Mouse (Mus musculus): ENCODE measurements around the gene Slc38a6. TPM values are rescaled to one million over a fixed set of nuclear protein-coding genes. Genes with fewer than 3 reads are reported as not detected.

Slc38a6 gene
- total RNA-seq (2021): 10 to 100 TPM; 13.8 to 16.8 TPM

GRCm38 (mm10) chr12:73286287-73287092 lies at the start of gene Slc38a6, which contains the start of gene Trmt5:
Slc38a6 (plus strand) TSS chr12:73286779.
Trmt5 (minus strand) TSS chr12:73286710.
- DNase-seq: peak; percentile 88 to 91

- peak; percentile 33 to 56 for DNase-seq
Measured at GRCm38 (mm10) chr12:73241960-73242359, 44.6 kb upstream of the Slc38a6 start.

DNA sequence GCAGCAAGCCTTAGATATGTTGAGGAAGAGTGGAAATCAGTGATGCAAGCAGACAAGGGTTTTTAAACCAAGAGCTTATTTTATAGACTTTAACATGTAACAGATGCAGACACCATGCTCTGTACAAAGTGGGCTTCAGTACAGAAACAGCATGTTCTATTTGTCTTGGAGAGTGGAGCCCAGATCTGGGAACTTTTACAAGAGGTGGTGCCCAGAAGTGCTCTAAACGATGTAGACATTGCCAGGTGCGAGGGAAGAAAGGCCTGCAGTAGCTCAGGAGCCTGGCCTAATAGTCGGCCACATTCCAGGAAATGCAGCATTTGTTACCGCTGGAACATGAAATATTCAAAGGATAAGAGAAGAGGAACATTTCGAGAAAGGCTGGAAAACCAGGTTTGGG lies 40.9 kb upstream of the Slc38a6 start:
- no peak for DNase-seq

DNA sequence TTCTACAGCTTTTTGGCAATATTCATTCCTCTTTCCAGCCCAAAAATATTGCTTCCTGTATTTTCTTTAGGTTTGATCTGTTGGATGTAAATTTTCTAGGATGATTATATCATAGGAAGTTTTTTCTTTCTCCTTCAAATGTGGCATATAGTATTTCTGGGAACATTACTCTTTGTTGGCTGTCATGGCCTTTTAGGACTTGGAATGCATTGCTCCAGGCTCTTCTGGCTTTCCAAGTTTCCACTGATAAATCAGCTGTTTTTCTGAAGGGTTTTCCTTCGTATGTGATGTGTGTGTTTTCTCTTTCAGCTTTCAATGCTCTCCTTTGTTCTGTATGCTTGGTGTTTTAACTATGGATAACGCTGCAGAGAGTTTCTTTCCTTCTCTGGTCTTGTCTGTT lies 31.6 kb upstream of the Slc38a6 start:
- DNase-seq: no peak

DNA sequence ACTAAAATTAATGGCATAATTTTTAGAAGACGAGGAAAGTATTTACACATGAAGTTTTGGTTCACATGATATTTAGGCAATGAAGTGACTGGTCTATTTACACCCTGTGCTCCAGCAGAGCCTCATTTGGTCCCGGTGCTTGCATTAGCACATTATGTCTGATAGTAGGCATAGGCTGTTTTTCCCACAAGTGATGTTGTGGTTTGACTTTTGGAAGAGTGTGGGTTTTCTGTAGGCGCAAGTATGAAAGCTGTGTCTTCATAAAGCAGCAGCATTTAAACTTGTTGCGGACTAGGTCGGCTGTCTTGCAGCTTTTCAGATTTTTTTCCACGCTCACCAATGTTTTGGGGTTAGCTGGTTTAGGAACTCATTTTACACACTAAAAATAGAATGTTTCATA lies 27.3 kb upstream of the Slc38a6 start:
- DNase-seq: no peak

GRCm38 (mm10) chr12:73260339-73260738 lies 26.2 kb upstream of the Slc38a6 start:
- DNase-seq: no peak

GRCm38 (mm10) chr12:73265381-73265978 lies 21.1 kb upstream of the Slc38a6 start:
- DNase-seq: no peak

DNA sequence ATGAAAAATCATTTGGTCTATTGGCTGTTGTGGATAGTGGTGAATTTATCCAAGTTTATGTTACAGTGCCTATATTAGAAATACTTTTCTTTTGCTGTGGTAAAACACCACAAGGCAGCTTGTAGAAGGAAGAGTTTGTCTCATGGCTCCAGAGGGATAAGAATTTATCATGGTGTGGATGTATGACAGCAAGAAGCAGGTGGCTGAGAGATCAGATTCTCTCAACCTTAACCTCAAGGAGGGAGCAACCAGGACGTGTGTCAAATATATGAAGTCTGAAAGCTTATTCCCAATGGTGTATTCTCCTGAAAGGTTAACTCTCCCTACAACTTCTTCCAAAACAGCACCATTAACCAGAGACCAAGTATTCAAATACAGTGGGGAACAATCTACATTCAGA lies 20.0 kb upstream of the Slc38a6 start:
- no peak for DNase-seq

DNA sequence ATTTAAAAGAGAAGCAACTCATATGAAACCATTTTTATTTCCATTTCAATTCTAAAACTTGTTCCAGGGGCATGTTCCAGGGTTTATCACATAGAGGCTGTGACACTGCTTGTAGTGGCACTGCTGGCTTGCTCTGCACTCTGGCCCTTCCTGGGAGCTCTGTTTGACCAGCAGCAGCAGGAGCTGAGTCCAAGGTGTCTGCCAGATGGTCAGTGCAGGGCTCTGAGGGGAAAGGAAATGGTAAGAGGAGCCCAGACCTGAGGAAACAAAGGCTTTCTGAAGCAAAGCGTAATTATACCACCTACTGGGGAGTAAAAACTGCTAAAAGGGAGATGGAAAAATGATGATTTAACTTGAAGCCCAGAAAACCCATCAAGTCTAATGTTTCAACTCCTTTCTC lies 18.1 kb upstream of the Slc38a6 start:
- no peak for DNase-seq

- DNase-seq: no peak
Measured at GRCm38 (mm10) chr12:73269531-73269930, 17.0 kb upstream of the Slc38a6 start.

DNA sequence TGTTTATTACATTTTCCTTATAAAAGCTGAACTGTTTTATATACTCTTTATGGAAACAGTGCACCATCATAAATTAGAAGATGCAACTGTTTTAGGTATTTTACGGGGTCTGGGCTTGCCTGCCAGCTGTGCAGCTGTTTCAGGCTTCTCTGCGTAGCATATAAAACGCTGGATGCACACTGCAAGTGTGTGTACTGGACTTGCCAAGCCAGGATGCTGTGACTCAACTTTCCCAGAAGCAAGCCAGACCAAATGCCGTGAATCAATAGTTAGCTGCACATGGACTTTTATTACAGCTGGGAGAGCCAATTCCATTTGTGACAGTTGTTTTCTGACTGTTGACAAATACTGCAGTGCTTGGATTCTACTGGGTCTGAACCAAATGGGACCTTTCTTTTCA lies 16.6 kb upstream of the Slc38a6 start:
- no peak for DNase-seq

DNA sequence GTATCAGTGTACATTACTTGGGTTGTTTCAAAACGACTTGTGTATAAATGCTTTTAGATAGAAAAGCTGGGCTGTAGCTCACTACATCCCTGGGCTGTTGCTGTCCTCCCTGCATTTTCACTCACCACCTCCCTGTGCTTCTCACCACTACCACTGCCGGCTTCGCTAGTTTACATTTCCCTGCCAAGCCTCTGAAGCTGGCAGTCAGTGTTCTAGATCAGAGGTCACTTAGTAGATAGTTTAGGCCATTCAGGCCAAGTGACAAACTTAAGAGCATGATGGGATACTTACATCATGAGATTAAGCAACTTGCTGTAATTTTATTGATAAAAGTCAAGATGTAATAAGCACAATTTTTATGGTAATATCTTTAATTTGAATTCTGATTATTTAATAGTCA lies 11.7 kb upstream of the Slc38a6 start:
- no peak for DNase-seq

DNA sequence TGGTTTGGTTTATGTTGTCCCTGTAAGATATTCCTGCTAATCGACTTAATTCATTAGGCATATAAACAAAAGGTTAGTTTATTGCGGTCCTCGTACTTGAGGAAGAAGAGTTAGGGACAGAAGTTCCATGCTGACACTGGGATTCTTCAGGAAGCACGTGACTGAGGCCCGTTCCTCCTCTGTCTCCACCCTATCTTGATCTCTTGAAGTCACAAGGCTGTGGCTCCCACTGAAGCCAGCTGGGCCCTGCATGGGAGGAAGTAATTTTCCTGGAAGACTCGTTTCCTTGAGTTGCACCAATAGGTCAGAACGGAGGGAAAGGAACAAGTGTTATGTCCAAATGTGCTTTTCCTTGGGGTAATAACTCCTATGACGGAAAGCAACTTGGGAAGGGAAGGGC lies 1.0 kb downstream of the Slc38a6 start:
- no peak for DNase-seq

- DNase-seq: no peak
Measured at GRCm38 (mm10) chr12:73288626-73289025, 2.0 kb downstream of the Slc38a6 start.

GRCm38 (mm10) chr12:73294884-73295283 lies 8.3 kb downstream of the Slc38a6 start:
- no peak for DNase-seq

DNA sequence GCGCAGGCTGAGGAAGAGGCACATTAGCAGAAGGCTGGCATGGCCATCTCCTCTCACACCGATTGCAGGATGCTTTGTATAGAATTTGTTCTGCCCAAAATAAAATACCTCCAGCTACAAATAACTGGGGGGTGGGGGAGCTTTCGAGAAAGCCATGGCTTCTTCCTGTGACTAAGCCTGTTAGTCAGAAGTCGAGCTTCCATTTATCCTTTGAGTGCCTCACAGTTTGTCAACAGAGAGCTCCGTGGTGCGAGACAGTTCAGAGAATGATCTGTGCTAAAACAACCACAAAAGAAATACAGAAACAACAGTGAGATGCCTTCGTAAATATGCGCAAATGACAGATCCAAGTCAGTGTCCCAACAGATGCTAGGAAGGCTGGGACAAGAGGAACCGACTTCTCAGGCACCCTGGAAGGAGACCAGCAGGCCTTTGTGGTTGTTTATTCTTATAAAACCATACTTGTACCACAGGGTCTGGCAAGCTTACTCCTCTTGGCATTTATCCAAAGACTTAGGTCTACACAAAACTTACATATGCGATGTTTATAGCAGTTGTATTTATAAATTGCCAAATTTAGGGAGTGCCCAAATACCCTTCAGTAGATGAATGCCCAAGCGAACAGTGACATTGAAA lies 9.0 kb downstream of the Slc38a6 start:
- no peak for DNase-seq

- no peak for DNase-seq
Measured at GRCm38 (mm10) chr12:73298621-73299020, 12.0 kb downstream of the Slc38a6 start.

DNA sequence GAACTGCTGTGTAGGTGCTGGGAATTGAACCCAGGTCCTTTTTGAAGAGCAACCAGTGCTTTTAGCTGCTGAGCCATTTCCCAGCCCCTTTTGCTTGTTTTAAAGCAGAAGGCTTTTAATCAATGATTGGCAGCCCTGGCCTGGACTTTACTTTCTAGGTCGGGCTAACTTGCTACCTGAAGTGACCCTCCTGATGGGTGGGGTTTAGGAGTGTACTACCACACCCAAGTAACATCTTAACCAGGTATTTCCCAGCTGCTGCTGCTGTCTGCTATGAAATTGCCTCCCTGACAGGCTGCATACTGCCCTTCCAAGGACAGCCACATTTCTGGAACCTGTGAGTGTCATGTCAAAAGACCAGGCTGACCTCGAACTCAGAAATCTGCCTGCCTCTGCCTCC lies 14.0 kb downstream of the Slc38a6 start:
- DNase-seq: no peak

DNA sequence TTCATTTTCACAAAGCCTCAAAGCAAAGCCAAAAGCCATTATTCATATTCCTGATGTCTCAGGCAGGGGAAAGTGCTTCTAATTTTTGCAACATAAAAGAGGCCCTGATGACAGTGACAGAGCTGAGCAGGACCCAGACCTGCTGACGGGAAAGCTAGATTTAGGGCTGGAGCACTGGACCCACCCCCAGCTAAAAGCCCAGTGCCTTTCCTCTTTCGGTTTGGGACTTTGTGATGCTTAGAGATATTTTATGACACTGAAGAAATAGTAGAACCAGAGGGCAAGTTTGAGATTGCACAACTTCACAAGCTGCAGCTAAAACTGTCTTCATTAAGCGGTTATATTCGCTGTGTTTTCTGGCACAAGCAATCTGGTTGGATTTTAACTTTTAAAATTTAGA lies 18.1 kb downstream of the Slc38a6 start:
- no peak for DNase-seq

DNA sequence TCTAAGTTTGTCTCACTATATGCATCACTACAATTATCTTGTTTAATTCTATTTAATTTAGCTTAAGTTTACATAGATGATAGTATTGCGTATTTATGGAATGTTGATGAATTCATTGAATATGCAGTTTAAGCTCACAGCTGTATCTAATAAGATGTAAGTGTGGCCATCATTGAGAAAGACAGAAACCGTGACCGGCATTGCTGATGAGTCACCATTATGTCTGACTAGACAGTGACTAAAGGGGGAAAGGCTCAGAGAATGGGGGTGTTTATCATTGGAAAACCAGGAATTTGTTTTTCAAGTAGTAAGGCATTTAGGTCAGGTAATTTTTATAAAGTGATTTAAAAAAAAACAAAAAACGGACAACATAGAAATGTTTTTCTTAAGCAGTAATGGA lies 21.2 kb downstream of the Slc38a6 start:
- no peak for DNase-seq

GRCm38 (mm10) chr12:73308711-73309110 lies 22.1 kb downstream of the Slc38a6 start:
- DNase-seq: no peak

- DNase-seq: no peak
Measured at GRCm38 (mm10) chr12:73317706-73318686, 31.4 kb downstream of the Slc38a6 start.

Data from layer of hippocampus, postnatal 36 days (tissue).